Mouse (Mus musculus): ENCODE measurements at regions not wholly inside any gene's neighbourhood (a gene's known extent, or its start where the extent isn't known, plus 50 kb on each side); places are given as distances from the start of the nearest gene placed in this dataset.

DNA sequence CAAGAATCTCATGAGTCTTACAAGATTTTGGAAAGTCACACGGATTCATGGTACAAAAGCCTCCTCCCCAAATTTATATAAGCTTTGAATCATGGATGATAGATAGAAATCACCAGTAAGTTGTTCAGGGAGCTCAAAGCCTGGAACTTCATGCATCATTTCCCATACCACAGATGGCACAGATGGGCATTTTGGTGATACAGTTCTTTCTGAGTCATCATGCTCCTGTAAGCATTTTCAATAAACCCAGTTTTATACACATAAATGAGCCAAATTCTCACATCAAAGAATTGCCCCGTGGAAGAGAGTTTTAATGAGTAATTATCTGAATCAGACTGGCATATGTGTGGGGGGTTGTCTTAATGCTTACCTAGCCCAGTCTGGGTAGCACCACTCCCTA is 379.1 kb upstream of the Anxa10 start:
- in situ Hi-C loops (cut with MboI; ENCODE audit: low pct_unique_long_range_greater_than_20kb) = no loop called here
- no peak for ATAC-seq
- CTCF ChIA-PET = no interaction called here

DNA sequence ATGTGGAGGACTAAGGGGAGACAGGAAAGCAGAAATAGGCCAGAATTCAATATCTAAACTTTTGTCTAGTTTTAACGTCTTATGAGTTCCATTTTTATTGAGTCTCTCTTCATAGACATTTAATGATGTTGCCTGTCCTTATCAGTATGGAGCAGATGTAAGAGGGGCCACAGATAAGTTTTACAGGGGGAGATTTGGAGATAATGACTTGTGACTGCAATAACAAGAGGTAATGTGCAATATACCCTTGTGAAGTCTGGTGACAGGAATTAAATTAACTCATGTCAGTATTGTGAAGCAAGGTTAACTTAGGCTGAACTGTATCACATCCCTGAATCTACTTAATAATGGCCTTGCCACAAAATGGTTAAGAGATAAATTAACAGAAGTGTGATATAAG is 359.6 kb upstream of the Anxa10 start:
- ChIA-PET POLR2A (interaction anchor here (0.7 kb wide), 1 partner anchor 731 kb away, joined by 4 read pairs; no protein-coding TSS in a partner anchor), CTCF (no interaction called here)
- no peak for ATAC-seq
- H3K27me3 ChIP-seq = no peaks in the 10 kb centered on the region
- in situ Hi-C loops (cut with MboI; ENCODE audit: low pct_unique_long_range_greater_than_20kb) = no loop called here
- no peak for TF ChIP-seq CTCF (IDR thresholded peaks at IDR 0.05)
- DNase-seq (ENCODE audit: low read depth, low spot score) = no peak

More for the DNA sequence above, 379.1 kb upstream of the Anxa10 start:
- DNase-seq (ENCODE audit: low read depth, low spot score) = peak; percentile 15
- H3K27me3 ChIP-seq = no peaks in the 10 kb centered on the region
- POLR2A ChIA-PET = no interaction called here
- TF ChIP-seq CTCF (IDR thresholded peaks at IDR 0.05) = no peak

Measured in Patski (cell line).